Mouse (Mus musculus) stomach, embryonic 14.5 days (tissue): Measurements from ENCODE around the gene Glrx5. TPM values are rescaled to one million over a fixed set of nuclear protein-coding genes. Genes with fewer than 3 reads are reported as not detected.

Experiments used
- microRNA-seq: library from miRNA; unstranded; fragments of <30 nt; microRNA quantifications from one replicate; pipeline ENCODE4, GENCODE M21; 2016
- polyA plus RNA-seq: library from polyadenylated mRNA; unstranded; fragments of >200 nt; fragmentation: Nextera tagmentation; extraction: Ambion mirVana; gene quantifications from 2 replicates; pipeline ENCODE4 v1.2.1, GENCODE M21; 2014

Glrx5 gene
- polyA plus RNA-seq, 1 experiment from 2014 or later, result 144 TPM

Small RNA genes within 50 kb of the gene (microRNA-seq; reads per million reads assigned to microRNA genes)
- gene Mir3069, result 2.3 reads per million

Other genes with a start within 250 kb of the Glrx5 start
- gene Clmn, start 167.6 kb upstream of the Glrx5 start, polyA plus RNA-seq, result 3.1 TPM in 2 replicates
- gene Syne3, start 22.9 kb upstream of the Glrx5 start, polyA plus RNA-seq, result 0.22 and 0.59 TPM in 2 replicates
- not detected in 2 replicates for gene Tcl1b2, start 113.3 kb downstream of the Glrx5 start, polyA plus RNA-seq
- gene Tcl1b1, start 127.0 kb downstream of the Glrx5 start, polyA plus RNA-seq, result not detected in 2 replicates
- not detected in 2 replicates for gene Tcl1b5, start 143.7 kb downstream of the Glrx5 start, polyA plus RNA-seq
- not detected in 2 replicates for gene Tcl1b3, start 158.4 kb downstream of the Glrx5 start, polyA plus RNA-seq
- gene Tcl1b4, start 169.3 kb downstream of the Glrx5 start, polyA plus RNA-seq, result not detected in 2 replicates
- not detected in 2 replicates for gene Tcl1, start 190.1 kb downstream of the Glrx5 start, polyA plus RNA-seq